14 mouse cellular contexts compared by ENCODE assay signal in genomic region chr13:20163339-20163954, GRCm38 (mm10).
A peak's percentile ranks its signal among the peaks of the same experiment; 100 is the strongest.
DNase-seq lines count a peak whose midpoint lies in the region; ATAC-seq and TF ChIP-seq lines count a peak whose summit lies in the region.
"Had no signal": no experiment of that assay in that cellular context is flagged by ENCODE, and none has a peak within 500 bp of the region (broad histone marks: within the 10 kb centered on the region; RNA-seq: fewer than 3 reads in every experiment).

No protein-coding gene starts in this region.

- no peak overlapping the region for H3K27ac ChIP-seq in midbrain, embryonic 11.5 days (ENCODE audit: low read depth, low read length)
- H3K27ac ChIP-seq in midbrain, embryonic 16.5 days (ENCODE audit: low read length), result no peak overlapping the region
- peak overlapping the region; percentile 44 for H3K27ac ChIP-seq in liver, embryonic 11.5 days (ENCODE audit: low read depth, low read length)
- no peak overlapping the region for H3K27ac ChIP-seq in stomach, postnatal 0 days (replicated peaks)
- H3K27ac ChIP-seq in embryonic facial prominence, embryonic 10.5 days (replicated peaks), result no peak overlapping the region
- H3K27ac ChIP-seq: hindbrain, embryonic 13.5 days had no signal

- TF ChIP-seq CTCF in stomach, postnatal 0 days (IDR thresholded peaks at IDR 0.05; ENCODE audit: low read depth), result no peak

- no peak overlapping the region for H3K4me3 ChIP-seq in midbrain, embryonic 11.5 days (ENCODE audit: low read depth, low read length)
- H3K4me3 ChIP-seq in midbrain, embryonic 16.5 days (ENCODE audit: low read depth, low read length), result no peak overlapping the region
- H3K4me3 ChIP-seq in liver, embryonic 11.5 days (ENCODE audit: low read depth, low read length), result no peak overlapping the region
- H3K4me3 ChIP-seq in stomach, postnatal 0 days (ENCODE audit: low read depth, low read length), result no peak overlapping the region
- H3K4me3 ChIP-seq in embryonic facial prominence, embryonic 10.5 days, result no peak overlapping the region
- H3K4me3 ChIP-seq: hindbrain, embryonic 13.5 days had no signal

- ATAC-seq in midbrain, embryonic 11.5 days (ENCODE audit: low FRiP score), result no peak
- no peak for ATAC-seq in midbrain, embryonic 16.5 days
- peak; percentile 85 for ATAC-seq in liver, embryonic 11.5 days (replicated peaks; ENCODE audit: low FRiP score)
- peak; percentile 56; the same call in 1 of the 2 replicates for ATAC-seq in stomach, postnatal 0 days (ENCODE audit: low FRiP score, low TSS enrichment)

- no peak overlapping the region for H3K9ac ChIP-seq in midbrain, embryonic 11.5 days (ENCODE audit: low read length)
- no peak overlapping the region for H3K9ac ChIP-seq in midbrain, embryonic 16.5 days (ENCODE audit: low read depth, low read length)
- peak overlapping the region; percentile 35; the same call in 1 of the 2 replicates for H3K9ac ChIP-seq in liver, embryonic 11.5 days (ENCODE audit: low read depth, low read length)
- H3K9ac ChIP-seq in stomach, postnatal 0 days (ENCODE audit: low read length), result no peak overlapping the region
- H3K9ac ChIP-seq: hindbrain, embryonic 13.5 days had no signal

- no peaks in the 10 kb centered on the region for H3K36me3 ChIP-seq in midbrain, embryonic 11.5 days (ENCODE audit: control insufficient read depth, insufficient read depth, low read length)
- no peaks in the 10 kb centered on the region for H3K36me3 ChIP-seq in midbrain, embryonic 16.5 days (ENCODE audit: control insufficient read depth, insufficient read depth, low read length)
- H3K36me3 ChIP-seq in liver, embryonic 11.5 days (ENCODE audit: control insufficient read depth, insufficient read depth, low read length), result no peaks in the 10 kb centered on the region
- H3K36me3 ChIP-seq in stomach, postnatal 0 days (ENCODE audit: control insufficient read depth, insufficient read depth, low read length), result no peaks in the 10 kb centered on the region
- no peaks in the 10 kb centered on the region for H3K36me3 ChIP-seq in embryonic facial prominence, embryonic 10.5 days (replicated peaks)
- H3K36me3 ChIP-seq: G1E; hindbrain, embryonic 13.5 days had no signal

- DNase-seq in adrenal gland, adult 2 months, result peak; percentile 51
- DNase-seq in adrenal gland, postnatal 4 days (ENCODE audit: low spot score in 2 of 2), result no peak
- peak; percentile 21 for DNase-seq in midbrain, embryonic 11.5 days (ENCODE audit: low spot score, missing footprints)
- no peak for DNase-seq in liver, embryonic 11.5 days (ENCODE audit: low spot score)
- no peak for DNase-seq in stomach, postnatal 0 days (ENCODE audit: low spot score)
- DNase-seq in embryonic facial prominence, embryonic 10.5 days (ENCODE audit: low spot score), result no peak
- DNase-seq in layer of hippocampus, postnatal 10 days (ENCODE audit: low spot score in 2 of 2), result no peak
- DNase-seq: gastrocnemius, postnatal 36 days; kidney, adult 9 months; layer of hippocampus, adult 9-11 months; thymus, postnatal 14 days had no signal

- H3K9me3 ChIP-seq in midbrain, embryonic 11.5 days (ENCODE audit: control insufficient read depth, low read length), result no peaks in the 10 kb centered on the region
- no peaks in the 10 kb centered on the region for H3K9me3 ChIP-seq in midbrain, embryonic 16.5 days (replicated peaks; ENCODE audit: control insufficient read depth, low read length, poor library complexity, severe bottlenecking)
- H3K9me3 ChIP-seq in liver, embryonic 11.5 days (ENCODE audit: control insufficient read depth, low read length), result no peaks in the 10 kb centered on the region
- H3K9me3 ChIP-seq in stomach, postnatal 0 days (ENCODE audit: control insufficient read depth, low read length), result no peaks in the 10 kb centered on the region
- no peaks in the 10 kb centered on the region for H3K9me3 ChIP-seq in embryonic facial prominence, embryonic 10.5 days
- H3K9me3 ChIP-seq: G1E; hindbrain, embryonic 13.5 days had no signal

- no peaks in the 10 kb centered on the region for H3K4me1 ChIP-seq in midbrain, embryonic 11.5 days (ENCODE audit: control insufficient read depth, insufficient read depth, low read length)
- H3K4me1 ChIP-seq in midbrain, embryonic 16.5 days (ENCODE audit: control insufficient read depth, insufficient read depth, low read length), result no peaks in the 10 kb centered on the region
- H3K4me1 ChIP-seq in liver, embryonic 11.5 days (replicated peaks; ENCODE audit: control insufficient read depth, insufficient read depth, low read length), result peaks cover 26% of the 10 kb centered on the region
- H3K4me1 ChIP-seq in stomach, postnatal 0 days (replicated peaks; ENCODE audit: control insufficient read depth, insufficient read depth), result no peaks in the 10 kb centered on the region
- H3K4me1 ChIP-seq in embryonic facial prominence, embryonic 10.5 days, result no peaks in the 10 kb centered on the region

- WGBS in midbrain, embryonic 11.5 days, result 75% methylated on average over 10 of the region's 10 CpGs
- 85% methylated on average over 10 of the region's 10 CpGs for WGBS in midbrain, embryonic 16.5 days
- WGBS in liver, embryonic 11.5 days, result 11% methylated on average over 10 of the region's 10 CpGs
- WGBS in stomach, postnatal 0 days, result 52% methylated on average over 10 of the region's 10 CpGs
- 79% methylated on average over 10 of the region's 10 CpGs for WGBS in embryonic facial prominence, embryonic 10.5 days

- TF ChIP-seq EP300 in stomach, postnatal 0 days (optimal IDR thresholded peaks at IDR 0.05), result no peak

- no peak overlapping the region for H3K4me2 ChIP-seq in midbrain, embryonic 11.5 days
- no peak overlapping the region for H3K4me2 ChIP-seq in midbrain, embryonic 16.5 days (ENCODE audit: low read length)
- H3K4me2 ChIP-seq in liver, embryonic 11.5 days, result peak overlapping the region; percentile 54
- H3K4me2 ChIP-seq in stomach, postnatal 0 days (replicated peaks; ENCODE audit: low read depth), result no peak overlapping the region
- H3K4me2 ChIP-seq: hindbrain, embryonic 13.5 days had no signal

- H3K27me3 ChIP-seq in midbrain, embryonic 11.5 days (ENCODE audit: control insufficient read depth, insufficient read depth, low read length), result no peaks in the 10 kb centered on the region
- H3K27me3 ChIP-seq in midbrain, embryonic 16.5 days (ENCODE audit: control insufficient read depth, insufficient read depth, low read depth, low read length), result no peaks in the 10 kb centered on the region
- no peaks in the 10 kb centered on the region for H3K27me3 ChIP-seq in liver, embryonic 11.5 days (replicated peaks; ENCODE audit: control insufficient read depth, insufficient read depth, low read length)
- H3K27me3 ChIP-seq in stomach, postnatal 0 days (ENCODE audit: control insufficient read depth, insufficient read depth, low read length), result no peaks in the 10 kb centered on the region
- H3K27me3 ChIP-seq in embryonic facial prominence, embryonic 10.5 days (replicated peaks; ENCODE audit: low read depth, poor library complexity, severe bottlenecking), result no peaks in the 10 kb centered on the region
- H3K27me3 ChIP-seq: hindbrain, embryonic 13.5 days had no signal

Comparison
In these comparisons a context has a peak if more than half of its experiments do, and no peak if none do; other contexts are left out.
1. DNase-seq: peak in adrenal gland, adult 2 months (single experiment) and midbrain, embryonic 11.5 days (single experiment); none in adrenal gland, postnatal 4 days (0 of 2), liver, embryonic 11.5 days (single experiment), stomach, postnatal 0 days (single experiment), embryonic facial prominence, embryonic 10.5 days (single experiment) and layer of hippocampus, postnatal 10 days (0 of 2).
2. ATAC-seq: peak in liver, embryonic 11.5 days (single experiment) and stomach, postnatal 0 days (single experiment); none in midbrain, embryonic 11.5 days (single experiment) and midbrain, embryonic 16.5 days (single experiment).